Mouse (Mus musculus) stomach, embryonic 16.5 days (tissue): Measurements from ENCODE around the gene Tcaf1. TPM values are rescaled to one million over a fixed set of nuclear protein-coding genes. Genes with fewer than 3 reads are reported as not detected.

ENCODE experiments used
- ATAC-seq: fragments of 200-750 bp; cut with Nextera tagmentation; 2 replicates; pipeline ENCODE4 v1.8.0; 2017; ENCODE audit warnings: moderate number of reproducible peaks, moderate TSS enrichment; ENCODE audit not compliant: insufficient read depth, low FRiP score
- H3K27ac ChIP-seq: fragments of 300-500 bp; sonication (generic); 2 replicates; pipeline ENCODE4 v1.5.1; 2014; ENCODE audit warnings: low read length
- H3K27me3 ChIP-seq: fragments of 300-500 bp; sonication (generic); 2 replicates; pipeline ENCODE4 v1.6.1; 2014; ENCODE audit warnings: low read length, control low read depth, mixed read lengths; ENCODE audit not compliant: control insufficient read depth, insufficient read depth
- H3K36me3 ChIP-seq: fragments of 300-500 bp; sonication (generic); 2 replicates; pipeline ENCODE4 v1.6.1; 2014; ENCODE audit warnings: low read length; ENCODE audit not compliant: control insufficient read depth, insufficient read depth
- H3K4me1 ChIP-seq: fragments of 300-500 bp; sonication (generic); 2 replicates; pipeline ENCODE4 v1.6.1; 2014; ENCODE audit warnings: low read length, control low read depth, mixed read lengths; ENCODE audit not compliant: control insufficient read depth, insufficient read depth
- H3K4me2 ChIP-seq: fragments of 300-500 bp; sonication (generic); 2 replicates; pipeline ENCODE4 v1.6.1; 2014; ENCODE audit warnings: low read depth, low read length, mixed read lengths
- H3K4me3 ChIP-seq: fragments of 300-500 bp; sonication (generic); replicated peaks from 2 replicates; pipeline ENCODE4 v1.5.1; 2014; ENCODE audit warnings: mild to moderate bottlenecking, low read length
- H3K9ac ChIP-seq: fragments of 300-500 bp; sonication (generic); 2 replicates; pipeline ENCODE4 v1.6.1; 2014; ENCODE audit warnings: low read length
- H3K9me3 ChIP-seq: fragments of 300-500 bp; sonication (generic); replicated peaks from 2 replicates; pipeline ENCODE4 v1.6.1; 2016; ENCODE audit warnings: low read length, control low read depth; ENCODE audit not compliant: control insufficient read depth
- WGBS: fragments of 180-500 bp; shearing (Covaris S2); extraction: QIAGEN DNeasy Blood & Tissue Kit; methylation state at CpG from one replicate; pipeline ENCODE4 v1.1.7; 2014; 5-methylcytosine and 5-hydroxymethylcytosine counted together
- polyA plus RNA-seq: library from polyadenylated mRNA; unstranded; fragments of >200 nt; fragmentation: Nextera tagmentation; extraction: Ambion mirVana; gene quantifications from 2 replicates; pipeline ENCODE4 v1.2.1, GENCODE M21; 2015

Gene Tcaf1
- polyA plus RNA-seq, 1 experiment from 2014 or later: 71.8 TPM

- WGBS: 65% methylated on average over 4 of the region's 4 CpGs
Observed at GRCm38 (mm10) chr6:42631395-42631794, 78.5 kb downstream of the Tcaf1 start.

More at GRCm38 (mm10) chr6:42631395-42631794, 78.5 kb downstream of the Tcaf1 start:
- Histone ChIP-seq H3K36me3 (no peaks in the 10 kb centered on the region), H3K9ac (no peak overlapping the region), H3K4me1 (no peaks in the 10 kb centered on the region), H3K27ac (no peak overlapping the region), H3K9me3 (no peaks in the 10 kb centered on the region), H3K4me2 (no peak overlapping the region), H3K27me3 (no peaks in the 10 kb centered on the region), H3K4me3 (no peak overlapping the region)
- ATAC-seq: no peak

Other genes starting within 250 kb of the Tcaf1 start
- gene Olfr458, start 244.9 kb downstream of the Tcaf1 start, polyA plus RNA-seq: not detected in 2 replicates
- gene Olfr457, start 233.8 kb downstream of the Tcaf1 start, polyA plus RNA-seq: not detected in 2 replicates
- not detected in 2 replicates for gene Olfr456, start 222.9 kb downstream of the Tcaf1 start, polyA plus RNA-seq
- gene Olfr455, start 162.5 kb downstream of the Tcaf1 start, polyA plus RNA-seq: 0.04 and 0.07 TPM in 2 replicates
- gene Tcaf3, start 112.4 kb downstream of the Tcaf1 start, polyA plus RNA-seq: not detected in 2 replicates
- gene Tcaf2, start 64.8 kb downstream of the Tcaf1 start, polyA plus RNA-seq: 14.8 and 17.2 TPM in 2 replicates
- not detected in 2 replicates for gene Olfr453, start 29.3 kb upstream of the Tcaf1 start, polyA plus RNA-seq
- gene Olfr38, start 46.3 kb upstream of the Tcaf1 start, polyA plus RNA-seq: not detected in 2 replicates
- not detected in 2 replicates for gene Olfr452, start 75.0 kb upstream of the Tcaf1 start, polyA plus RNA-seq
- not detected in 2 replicates for gene Olfr450, start 101.9 kb upstream of the Tcaf1 start, polyA plus RNA-seq
- gene Olfr449, start 124.3 kb upstream of the Tcaf1 start, polyA plus RNA-seq: not detected in 2 replicates
- gene Olfr448, start 180.4 kb upstream of the Tcaf1 start, polyA plus RNA-seq: not detected in 2 replicates
- gene Olfr447, start 198.8 kb upstream of the Tcaf1 start, polyA plus RNA-seq: not detected in 2 replicates
- gene Olfr446, start 211.3 kb upstream of the Tcaf1 start, polyA plus RNA-seq: not detected in 2 replicates
- gene Olfr444, start 239.0 kb upstream of the Tcaf1 start, polyA plus RNA-seq: not detected in 2 replicates